Mouse (Mus musculus): ENCODE data around the gene Pdlim5. TPM values are rescaled to one million over a fixed set of nuclear protein-coding genes. Genes with fewer than 3 reads are reported as not detected.

Gene Pdlim5
- 12.2 and 13.0 TPM in 2 replicates for polyA plus RNA-seq (2012)

GRCm38 (mm10) chr3:142395520-142396193 lies at the start of gene Pdlim5:
TSS of gene Pdlim5 (minus strand) at chr3:142395696.

Other genes with a start within 250 kb of the Pdlim5 start
- gene Bmpr1b, start 226.3 kb downstream of the Pdlim5 start, polyA plus RNA-seq (2012) = not detected in 2 replicates
- 1.1 and 1.5 TPM in 2 replicates for gene Gbp5, start 98.3 kb upstream of the Pdlim5 start, polyA plus RNA-seq (2012)
- 1.7 and 2.0 TPM in 2 replicates for gene Gbp7, start 134.6 kb upstream of the Pdlim5 start, polyA plus RNA-seq (2012)
- 2.8 and 3.7 TPM in 2 replicates for gene Gbp3, start 164.3 kb upstream of the Pdlim5 start, polyA plus RNA-seq (2012)
- gene Gbp2b, start 199.2 kb upstream of the Pdlim5 start, polyA plus RNA-seq (2012) = not detected in 2 replicates
- 0.76 and 0.93 TPM in 2 replicates for gene Gbp2, start 224.9 kb upstream of the Pdlim5 start, polyA plus RNA-seq (2012)

Data from megakaryocyte-erythroid progenitor cell, adult 5 weeks (primary cell).